Mouse (Mus musculus): Measurements from ENCODE around the gene Clpsl2. TPM values are rescaled to one million over a fixed set of nuclear protein-coding genes. Genes with fewer than 3 reads are reported as not detected.

Gene Clpsl2
- total and polyA plus RNA-seq, 2 experiments from 2014 or later = not detected

- H3K9me3 ChIP-seq (ENCODE audit: low read length) = no peaks in the 10 kb centered on the region
- WGBS = 9% methylated on average over 28 of the region's 28 CpGs
- no peaks in the 10 kb centered on the region for H3K36me3 ChIP-seq (ENCODE audit: insufficient read depth)
- no peak overlapping the region for H3K9ac ChIP-seq
- ATAC-seq (no peak), DNase-seq (no peak)
- TF ChIP-seq CTCF (IDR thresholded peaks at IDR 0.05; ENCODE audit: low read depth) = no peak
- H3K27ac ChIP-seq (ENCODE audit: low read depth, low read length) = no peak overlapping the region
- H3K4me1 ChIP-seq (ENCODE audit: insufficient read depth) = no peaks in the 10 kb centered on the region
- H3K4me3 ChIP-seq (ENCODE audit: low read depth, low read length) = no peak overlapping the region
- peak overlapping the region; percentile 5; the same call in 1 of the 2 replicates for H3K4me2 ChIP-seq (ENCODE audit: low read depth)
- no peaks in the 10 kb centered on the region for H3K27me3 ChIP-seq (ENCODE audit: insufficient read depth, low read length)
These were observed 38.5 kb upstream of the Clpsl2 start for GRCm38 (mm10) chr17:28510445-28511342.

GRCm38 (mm10) chr17:28511616-28512541 is 37.3 kb upstream of the Clpsl2 start:
- Histone ChIP-seq H3K27ac (ENCODE audit: low read depth, low read length) (no peak overlapping the region), H3K27me3 (ENCODE audit: insufficient read depth, low read length) (no peaks in the 10 kb centered on the region), H3K36me3 (ENCODE audit: insufficient read depth) (no peaks in the 10 kb centered on the region), H3K4me3 (ENCODE audit: low read depth, low read length) (no peak overlapping the region), H3K9ac (no peak overlapping the region), H3K4me2 (ENCODE audit: low read depth) (no peak overlapping the region), H3K4me1 (ENCODE audit: insufficient read depth) (no peaks in the 10 kb centered on the region), H3K9me3 (ENCODE audit: low read length) (no peaks in the 10 kb centered on the region)
- TF ChIP-seq CTCF (IDR thresholded peaks at IDR 0.05; ENCODE audit: low read depth) = no peak
- ATAC-seq = no peak
- 44% methylated on average over 9 of the region's 9 CpGs for WGBS
- no peak for DNase-seq

GRCm38 (mm10) chr17:28512696-28513095 is 36.5 kb upstream of the Clpsl2 start:
- Histone ChIP-seq H3K4me3 (ENCODE audit: low read depth, low read length) (no peak overlapping the region), H3K27ac (ENCODE audit: low read depth, low read length) (no peak overlapping the region), H3K4me1 (ENCODE audit: insufficient read depth) (peaks cover 4% of the 10 kb centered on the region; the same call in 1 of the 2 replicates), H3K4me2 (ENCODE audit: low read depth) (no peak overlapping the region), H3K27me3 (ENCODE audit: insufficient read depth, low read length) (no peaks in the 10 kb centered on the region), H3K36me3 (ENCODE audit: insufficient read depth) (no peaks in the 10 kb centered on the region), H3K9me3 (ENCODE audit: low read length) (no peaks in the 10 kb centered on the region), H3K9ac (no peak overlapping the region)
- TF ChIP-seq CTCF (IDR thresholded peaks at IDR 0.05; ENCODE audit: low read depth) = no peak
- DNase-seq = no peak
- no peak for ATAC-seq
- WGBS = 55% methylated on average over 6 of the region's 6 CpGs

GRCm38 (mm10) chr17:28513337-28513736 is 35.9 kb upstream of the Clpsl2 start:
- 80% methylated on average over 1 of the region's 1 CpGs for WGBS
- no peak overlapping the region for H3K9ac ChIP-seq
- no peaks in the 10 kb centered on the region for H3K27me3 ChIP-seq (ENCODE audit: insufficient read depth, low read length)
- H3K4me2 ChIP-seq (ENCODE audit: low read depth) = no peak overlapping the region
- no peak for DNase-seq
- H3K4me3 ChIP-seq (ENCODE audit: low read depth, low read length) = no peak overlapping the region
- H3K9me3 ChIP-seq (ENCODE audit: low read length) = no peaks in the 10 kb centered on the region
- no peak overlapping the region for H3K27ac ChIP-seq (ENCODE audit: low read depth, low read length)
- H3K4me1 ChIP-seq (ENCODE audit: insufficient read depth) = peaks cover 6% of the 10 kb centered on the region; the same call in 1 of the 2 replicates
- ATAC-seq = no peak
- TF ChIP-seq CTCF (IDR thresholded peaks at IDR 0.05; ENCODE audit: low read depth) = no peak
- no peaks in the 10 kb centered on the region for H3K36me3 ChIP-seq (ENCODE audit: insufficient read depth)

GRCm38 (mm10) chr17:28513844-28514243 is 35.4 kb upstream of the Clpsl2 start:
- H3K36me3 ChIP-seq (ENCODE audit: insufficient read depth) = no peaks in the 10 kb centered on the region
- ATAC-seq = no peak
- H3K27ac ChIP-seq (ENCODE audit: low read depth, low read length) = no peak overlapping the region
- WGBS = 79% methylated on average over 7 of the region's 7 CpGs
- H3K4me3 ChIP-seq (ENCODE audit: low read depth, low read length) = no peak overlapping the region
- no peaks in the 10 kb centered on the region for H3K27me3 ChIP-seq (ENCODE audit: insufficient read depth, low read length)
- no peak for DNase-seq
- no peaks in the 10 kb centered on the region for H3K9me3 ChIP-seq (ENCODE audit: low read length)
- no peak overlapping the region for H3K9ac ChIP-seq
- peaks cover 6% of the 10 kb centered on the region; the same call in 1 of the 2 replicates for H3K4me1 ChIP-seq (ENCODE audit: insufficient read depth)
- no peak overlapping the region for H3K4me2 ChIP-seq (ENCODE audit: low read depth)
- no peak for TF ChIP-seq CTCF (IDR thresholded peaks at IDR 0.05; ENCODE audit: low read depth)

- Histone ChIP-seq H3K9ac (no peak overlapping the region), H3K4me2 (ENCODE audit: low read depth) (no peak overlapping the region), H3K4me1 (ENCODE audit: insufficient read depth) (peaks cover 6% of the 10 kb centered on the region; the same call in 1 of the 2 replicates), H3K36me3 (ENCODE audit: insufficient read depth) (no peaks in the 10 kb centered on the region), H3K4me3 (ENCODE audit: low read depth, low read length) (no peak overlapping the region), H3K9me3 (ENCODE audit: low read length) (no peaks in the 10 kb centered on the region), H3K27me3 (ENCODE audit: insufficient read depth, low read length) (no peaks in the 10 kb centered on the region), H3K27ac (ENCODE audit: low read depth, low read length) (no peak overlapping the region)
- ATAC-seq = no peak
- TF ChIP-seq CTCF (IDR thresholded peaks at IDR 0.05; ENCODE audit: low read depth) = no peak
- WGBS = 69% methylated on average over 5 of the region's 5 CpGs
- DNase-seq = no peak
These were observed 34.7 kb upstream of the Clpsl2 start for GRCm38 (mm10) chr17:28514555-28514954.
